Mouse (Mus musculus) C3H10T1/2 (cell line): ENCODE results near the gene Olfr918. TPM values are rescaled to one million over a fixed set of nuclear protein-coding genes. Genes with fewer than 3 reads are reported as not detected.

ENCODE experiments used
- polyA plus RNA-seq, 2 experiments: library from polyadenylated mRNA; unstranded; fragments of >200 nt; fragmentation: generic; extraction: Trizol; gene quantifications; one replicate each; pipeline ENCODE4 v1.2.1; 2012; ENCODE audit warnings: missing spikeins in 2 of 2

The Olfr918 gene
- polyA plus RNA-seq, result not detected

GRCm38 (mm10) chr9:38674501-38674900 lies at the start of gene Olfr918:
Olfr918 (minus strand) TSS chr9:38674601.

GRCm38 (mm10) chr9:38718102-38718501 lies 43.7 kb upstream of the Olfr918 start, which contains the start of gene Vwa5a:
Vwa5a (plus strand) TSS chr9:38718268.

GRCm38 (mm10) chr9:38665742-38666141 lies 8.7 kb downstream of the Olfr918 start, which contains the start of gene Olfr917:
Olfr917 (minus strand) TSS chr9:38665842.

GRCm38 (mm10) chr9:38659775-38660174 lies 14.6 kb downstream of the Olfr918 start, which contains the start of gene Olfr916:
Olfr916 (minus strand) TSS chr9:38659875.

Other genes starting within 250 kb of the Olfr918 start
- not detected for gene Olfr901, start 245.1 kb downstream of the Olfr918 start, polyA plus RNA-seq
- not detected for gene Olfr902, start 226.9 kb downstream of the Olfr918 start, polyA plus RNA-seq
- gene Olfr904, start 211.5 kb downstream of the Olfr918 start, polyA plus RNA-seq, result not detected
- gene Olfr905, start 203.5 kb downstream of the Olfr918 start, polyA plus RNA-seq, result not detected
- not detected for gene Olfr906, start 187.5 kb downstream of the Olfr918 start, polyA plus RNA-seq
- not detected for gene Olfr907, start 178.8 kb downstream of the Olfr918 start, polyA plus RNA-seq
- gene Olfr911-ps1, start 153.0 kb downstream of the Olfr918 start, polyA plus RNA-seq, result not detected
- gene Olfr910, start 136.8 kb downstream of the Olfr918 start, polyA plus RNA-seq, result not detected
- gene Olfr912, start 94.4 kb downstream of the Olfr918 start, polyA plus RNA-seq, result not detected
- not detected for gene Olfr913, start 81.8 kb downstream of the Olfr918 start, polyA plus RNA-seq
- gene Olfr914, start 69.5 kb downstream of the Olfr918 start, polyA plus RNA-seq, result not detected
- gene Olfr916, start 14.7 kb downstream of the Olfr918 start, polyA plus RNA-seq, result not detected
- gene Olfr917, start 8.8 kb downstream of the Olfr918 start, polyA plus RNA-seq, result not detected
- not detected for gene Olfr919, start 29.1 kb upstream of the Olfr918 start, polyA plus RNA-seq
- gene Vwa5a, start 43.7 kb upstream of the Olfr918 start, polyA plus RNA-seq, result 10 to 100 TPM in 1 of 2 experiments, 1 to 10 TPM in 1; 1.2 to 22.6 TPM
- under 1 TPM in 1 of 2 experiments, not detected in 1; 0.04 TPM for gene Olfr920, start 77.7 kb upstream of the Olfr918 start, polyA plus RNA-seq
- gene Olfr921, start 98.5 kb upstream of the Olfr918 start, polyA plus RNA-seq, result not detected
- not detected for gene Olfr922, start 140.0 kb upstream of the Olfr918 start, polyA plus RNA-seq
- gene Olfr923, start 151.9 kb upstream of the Olfr918 start, polyA plus RNA-seq, result not detected
- not detected for gene Olfr924, start 169.8 kb upstream of the Olfr918 start, polyA plus RNA-seq
- not detected for gene Olfr26, start 180.5 kb upstream of the Olfr918 start, polyA plus RNA-seq
- not detected for gene Olfr926, start 202.5 kb upstream of the Olfr918 start, polyA plus RNA-seq